ENCODE assay signal across 8 mouse cellular contexts in the genomic region with DNA sequence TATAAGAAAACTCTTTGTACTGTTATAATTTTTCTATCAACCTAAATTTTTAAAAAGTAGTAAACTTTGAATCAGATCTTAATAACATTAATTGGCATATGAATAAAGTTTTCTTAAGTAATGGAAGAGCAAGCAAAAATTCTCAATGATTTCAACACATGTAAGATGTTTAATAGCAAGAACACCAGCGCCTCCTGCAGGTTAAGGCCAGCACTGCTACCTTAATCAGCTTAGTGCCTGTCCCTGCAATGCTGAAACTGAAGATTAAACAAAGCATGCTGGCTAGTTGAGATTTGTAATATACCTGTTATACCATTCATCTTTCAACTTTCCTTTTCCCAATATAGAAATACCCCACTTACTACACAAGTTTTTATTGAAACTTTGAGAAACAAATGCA. TPM values are rescaled to one million over a fixed set of nuclear protein-coding genes. Genes with fewer than 3 reads are reported as not detected.
DNase-seq lines count a peak whose midpoint lies in the region; ATAC-seq and TF ChIP-seq lines count a peak whose summit lies in the region.

No protein-coding gene starts in this region.

- TF ChIP-seq POLR2A in brain, embryonic 14.5 days (IDR thresholded peaks at IDR 0.05; ENCODE audit: borderline replicate concordance, extremely low read depth, insufficient read depth, insufficient read length, poor library complexity, severe bottlenecking), result no peak

- no peaks in the 10 kb centered on the region for H3K9me3 ChIP-seq in kidney, embryonic 16.5 days (ENCODE audit: low read length)
- H3K9me3 ChIP-seq in forebrain, embryonic 15.5 days, result no peaks in the 10 kb centered on the region
- no peaks in the 10 kb centered on the region for H3K9me3 ChIP-seq in stomach, postnatal 0 days (ENCODE audit: control insufficient read depth, low read length)

- H3K9ac ChIP-seq in kidney, embryonic 16.5 days (replicated peaks; ENCODE audit: low read length), result no peak overlapping the region
- no peak overlapping the region for H3K9ac ChIP-seq in forebrain, embryonic 15.5 days (replicated peaks)
- H3K9ac ChIP-seq in stomach, postnatal 0 days (ENCODE audit: low read length), result no peak overlapping the region

- no peak overlapping the region for H3K27ac ChIP-seq in kidney, embryonic 16.5 days (ENCODE audit: low read length)
- H3K27ac ChIP-seq in forebrain, embryonic 15.5 days (replicated peaks), result no peak overlapping the region
- H3K27ac ChIP-seq in stomach, postnatal 0 days (replicated peaks), result no peak overlapping the region

- no peaks in the 10 kb centered on the region for H3K27me3 ChIP-seq in kidney, embryonic 16.5 days (ENCODE audit: insufficient read depth, low read length)
- H3K27me3 ChIP-seq in forebrain, embryonic 15.5 days, result no peaks in the 10 kb centered on the region
- H3K27me3 ChIP-seq in stomach, postnatal 0 days (ENCODE audit: control insufficient read depth, insufficient read depth, low read length), result no peaks in the 10 kb centered on the region

- no peak for ATAC-seq in kidney, embryonic 16.5 days (ENCODE audit: low FRiP score, low TSS enrichment)
- ATAC-seq in forebrain, embryonic 15.5 days (replicated peaks), result 0 out of 2 replicates have a peak, but pooled peaks have one; percentile 35
- peak; percentile 86 for ATAC-seq in monocyte, adult 5-6 weeks (replicated peaks; ENCODE audit: insufficient number of reproducible peaks, low FRiP score, low TSS enrichment, poor library complexity, severe bottlenecking)
- ATAC-seq in stomach, postnatal 0 days (ENCODE audit: low FRiP score, low TSS enrichment), result no peak

- no peak overlapping the region for H3K4me2 ChIP-seq in kidney, embryonic 16.5 days (replicated peaks; ENCODE audit: low read depth, low read length)
- H3K4me2 ChIP-seq in forebrain, embryonic 15.5 days (replicated peaks), result no peak overlapping the region
- H3K4me2 ChIP-seq in stomach, postnatal 0 days (replicated peaks; ENCODE audit: low read depth), result no peak overlapping the region

- DNase-seq in kidney, adult 11 months, result peak; percentile 76
- DNase-seq in brain, embryonic 14.5 days (ENCODE audit: low read depth), result peak; percentile 83
- DNase-seq in induced T-regulatory cell, adult 2 months (ENCODE audit: low read depth), result peak; percentile 88
- peak; percentile 83 for DNase-seq in left cerebral cortex, postnatal 4 days
- peak; percentile 82 for DNase-seq in stomach, postnatal 0 days (ENCODE audit: low spot score)

- peaks cover 53% of the 10 kb centered on the region for H3K36me3 ChIP-seq in kidney, embryonic 16.5 days (ENCODE audit: insufficient read depth, low read length)
- H3K36me3 ChIP-seq in forebrain, embryonic 15.5 days, result peaks cover 69% of the 10 kb centered on the region
- peaks cover 19% of the 10 kb centered on the region for H3K36me3 ChIP-seq in stomach, postnatal 0 days (ENCODE audit: control insufficient read depth, insufficient read depth, low read length)

- WGBS in kidney, embryonic 16.5 days, result 16% methylated on average over 1 of the region's 1 CpGs
- 10% methylated on average over 1 of the region's 1 CpGs for WGBS in forebrain, embryonic 15.5 days
- 13% methylated on average over 1 of the region's 1 CpGs for WGBS in stomach, postnatal 0 days

- peaks cover 5% of the 10 kb centered on the region for H3K4me1 ChIP-seq in kidney, embryonic 16.5 days (ENCODE audit: insufficient read depth, low read length)
- peaks cover 25% of the 10 kb centered on the region for H3K4me1 ChIP-seq in forebrain, embryonic 15.5 days
- no peaks in the 10 kb centered on the region for H3K4me1 ChIP-seq in stomach, postnatal 0 days (replicated peaks; ENCODE audit: control insufficient read depth, insufficient read depth)

- peak; percentile 82 for TF ChIP-seq CTCF in brain, embryonic 14.5 days (IDR thresholded peaks at IDR 0.05; ENCODE audit: borderline replicate concordance, extremely low read depth, insufficient read depth, insufficient read length)
- peak; percentile 95 for TF ChIP-seq CTCF in stomach, postnatal 0 days (IDR thresholded peaks at IDR 0.05; ENCODE audit: low read depth)

- no peak for TF ChIP-seq EP300 in stomach, postnatal 0 days (optimal IDR thresholded peaks at IDR 0.05)

- intact Hi-C loops in left cerebral cortex, postnatal 4 days (cut with DNase I), result loop anchor here (2.0 kb wide), 1 partner anchor 109 kb away; no protein-coding TSS in a partner anchor

- H3K4me3 ChIP-seq in kidney, embryonic 16.5 days (ENCODE audit: low read length), result no peak overlapping the region
- H3K4me3 ChIP-seq in forebrain, embryonic 15.5 days, result no peak overlapping the region
- H3K4me3 ChIP-seq in stomach, postnatal 0 days (ENCODE audit: low read depth, low read length), result no peak overlapping the region

RNA-seq across cellular contexts. Expression of a gene that starts 5.7 kb away (rescaled TPM):
- polyA plus RNA-seq in kidney, embryonic 16.5 days (2015; fragmentation: Nextera tagmentation; extraction: Ambion mirVana), result 193 and 195 TPM in 2 replicates
- polyA plus RNA-seq in brain, embryonic 14.5 days (2012; rRNA removed), result 98.2 and 107 TPM in 2 replicates
- polyA plus RNA-seq in forebrain, embryonic 15.5 days (2015; fragmentation: Nextera tagmentation; extraction: Ambion mirVana), result 188 and 190 TPM in 2 replicates
- 10 to 100 TPM; 67.1 to 73.1 TPM for total RNA-seq in left cerebral cortex, postnatal 4 days (2021)
- 88.9 to 123 TPM (median 101 TPM) in 3 replicates for total RNA-seq in monocyte, adult 5-6 weeks (2017)
- 157 TPM in 2 replicates for polyA plus RNA-seq in stomach, postnatal 0 days (2015; fragmentation: Nextera tagmentation; extraction: Ambion mirVana)

Comparison
In these comparisons a context has a peak if more than half of its experiments do, and no peak if none do; other contexts are left out.
1. ATAC-seq: peak in forebrain, embryonic 15.5 days (single experiment) and monocyte, adult 5-6 weeks (single experiment); none in kidney, embryonic 16.5 days (single experiment) and stomach, postnatal 0 days (single experiment).
2. Peak in every context shown above with its lines, with median percentiles within 50 percentile points of each other: DNase-seq.